Comparison of ENCODE assay signal across 8 mouse cellular contexts in genomic region chr9:43801911-43802310, GRCm38 (mm10). TPM values are rescaled to one million over a fixed set of nuclear protein-coding genes. Genes with fewer than 3 reads are reported as not detected.
DNase-seq lines count a peak whose midpoint lies in the region; ATAC-seq lines count a peak whose summit lies in the region.

No protein-coding gene starts in this region.

- H3K9ac ChIP-seq in hindbrain, embryonic 14.5 days: no peak overlapping the region

- no peak overlapping the region for H3K27ac ChIP-seq in hindbrain, embryonic 14.5 days

- H3K4me3 ChIP-seq in hindbrain, embryonic 14.5 days (replicated peaks; ENCODE audit: low read length): no peak overlapping the region

- H3K36me3 ChIP-seq in hindbrain, embryonic 14.5 days (replicated peaks; ENCODE audit: control insufficient read depth, insufficient read depth): peaks cover 42% of the 10 kb centered on the region

- H3K9me3 ChIP-seq in hindbrain, embryonic 14.5 days (ENCODE audit: control insufficient read depth, low read length): no peaks in the 10 kb centered on the region

- peak; percentile 45 for DNase-seq in CD4-positive, CD25-positive, alpha-beta regulatory T cell, adult 2 months (ENCODE audit: low read depth, low spot score)
- peak; percentile 82 to 83 for DNase-seq in cerebellum, adult 18-20 months
- no peak for DNase-seq in hindbrain, embryonic 14.5 days (ENCODE audit: low spot score)
- DNase-seq in left cerebral cortex, adult 11 months (ENCODE audit: low spot score): peak; percentile 35
- peak; percentile 12 to 22 for DNase-seq in spleen, postnatal 36 days (ENCODE audit: low spot score in 2 of 2)

- 25% methylated on average over 5 of the region's 5 CpGs for WGBS in hindbrain, embryonic 14.5 days

- H3K27me3 ChIP-seq in hindbrain, embryonic 14.5 days (ENCODE audit: control insufficient read depth, insufficient read depth, low read length): no peaks in the 10 kb centered on the region

- no peaks in the 10 kb centered on the region for H3K4me1 ChIP-seq in hindbrain, embryonic 14.5 days (replicated peaks; ENCODE audit: control insufficient read depth, insufficient read depth, low read length)

- no peak overlapping the region for H3K4me2 ChIP-seq in hindbrain, embryonic 14.5 days (replicated peaks)

- ATAC-seq in CD4-positive, CD25-positive, alpha-beta regulatory T cell, adult 4 months: no peak
- peak; percentile 50; the same call in 1 of the 2 replicates for ATAC-seq in frontal cortex, adult (ENCODE audit: low TSS enrichment)
- 0 out of 2 replicates have a peak, but pooled peaks have one; percentile 21 for ATAC-seq in hindbrain, embryonic 14.5 days (ENCODE audit: low FRiP score)
- peak; percentile 66; the same call in 1 of the 2 replicates for ATAC-seq in megakaryocyte-erythroid progenitor cell, adult 5-6 weeks (replicated peaks; ENCODE audit: low FRiP score, low TSS enrichment, poor library complexity, severe bottlenecking)

RNA-seq across cellular contexts. Expression of gene Nectin1, which starts 58.1 kb away (rescaled TPM):
- polyA plus RNA-seq in CD4-positive, CD25-positive, alpha-beta regulatory T cell, adult 4 months (2017; shearing (Covaris generic)): under 1 TPM; 0.34 to 0.48 TPM
- polyA plus RNA-seq in hindbrain, embryonic 14.5 days (2014; fragmentation: Nextera tagmentation; extraction: Ambion mirVana): 18.0 and 18.9 TPM in 2 replicates
- 2.5 and 3.0 TPM in 2 replicates for total RNA-seq in megakaryocyte-erythroid progenitor cell, adult 5-6 weeks (2014; fragmentation: Nextera tagmentation)
- 0.94 and 1.8 TPM in 2 replicates for total RNA-seq in megakaryocyte-erythroid progenitor cell, adult 5-6 weeks (2017)

Comparison
In these comparisons a context has a peak if more than half of its experiments do, and no peak if none do; other contexts are left out.
1. RNA of gene Nectin1, which starts 58.1 kb away (polyA plus RNA-seq): 18.0 to 18.9 TPM in hindbrain, embryonic 14.5 days; 0.34 to 0.48 TPM in CD4-positive, CD25-positive, alpha-beta regulatory T cell, adult 4 months; every median in the first group is over 10 times any median in the second.